Mouse (Mus musculus) urinary bladder, adult 18-20 months (tissue): ENCODE results near the gene Gdpd3.
A peak's percentile ranks its signal among the peaks of the same experiment; 100 is the strongest.

Experiments used
- DNase-seq, 2 experiments: peaks; one replicate each; pipeline ENCODE4 v3.0.0; 2022; ENCODE audit warnings: low spot score in 2 of 2, mixed read lengths in 2 of 2

Gdpd3 gene

DNA sequence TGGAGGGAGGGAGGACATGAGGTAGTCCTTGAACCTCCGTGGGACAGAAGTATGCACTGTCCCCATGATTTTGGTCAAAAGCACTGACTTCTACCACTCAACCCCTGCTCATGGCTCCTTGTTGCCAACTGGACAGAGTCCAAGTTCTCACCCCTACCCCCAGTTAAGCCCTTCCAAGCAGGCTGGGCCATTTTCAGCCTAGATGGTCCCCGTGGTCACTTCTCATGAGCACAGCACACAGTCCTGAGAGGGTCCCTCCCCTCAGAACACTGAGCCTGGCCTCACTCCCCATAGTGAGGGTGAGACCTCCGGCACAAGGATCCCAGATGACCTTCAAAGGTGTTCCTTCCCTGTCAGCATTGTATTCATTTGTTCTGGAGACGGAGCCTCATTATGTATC lies 23.0 kb downstream of the Gdpd3 start:
- no peak for DNase-seq

DNA sequence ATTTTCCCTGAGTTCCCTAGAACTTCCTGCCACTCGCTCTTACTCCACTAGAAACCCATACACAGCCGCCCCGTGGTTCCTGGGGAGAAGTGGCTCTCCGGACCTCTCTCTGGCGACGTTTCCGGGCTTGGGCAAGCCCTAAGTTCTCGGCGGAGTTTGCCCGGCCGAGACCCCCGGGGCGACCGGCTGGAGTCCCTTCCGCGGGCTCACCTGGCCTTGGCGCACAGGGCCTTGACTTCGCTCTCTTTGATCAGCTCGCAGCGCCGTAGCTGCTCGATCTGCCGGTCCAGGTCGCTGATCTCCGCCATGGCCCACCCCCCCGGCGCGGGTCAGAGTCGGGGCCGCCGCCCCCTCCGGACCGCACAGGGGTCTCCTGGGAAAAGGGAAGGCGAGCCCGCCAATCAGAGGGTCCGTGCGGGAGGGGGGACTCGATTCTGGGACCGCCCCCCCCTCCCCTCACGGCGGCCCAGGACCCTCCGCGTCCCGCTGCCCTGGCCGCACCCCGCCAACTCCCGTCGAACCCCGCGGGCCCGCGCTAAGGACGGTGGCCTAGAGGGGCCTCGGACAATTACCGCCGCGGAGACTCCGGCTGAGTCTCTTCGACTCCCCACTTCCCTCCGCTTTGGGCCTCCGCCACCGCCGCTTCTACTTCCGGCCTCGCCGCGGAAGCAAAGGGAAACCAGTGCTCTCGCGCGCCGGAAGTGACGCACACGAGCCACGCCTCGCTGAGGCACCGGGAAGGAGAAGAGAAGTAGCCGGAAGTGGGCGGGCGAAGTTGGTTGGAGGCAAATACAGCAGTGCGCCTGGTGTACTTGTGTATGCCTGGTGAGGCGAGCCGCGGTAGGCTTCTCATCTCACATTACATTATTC lies 26.0 kb downstream of the Gdpd3 start, which contains the start of gene Ppp4c:
Gene Ppp4c, minus strand, starts transcription at position 646 of the 870 bp plus-strand sequence.
- peak; percentile 83 to 93 for DNase-seq

DNA sequence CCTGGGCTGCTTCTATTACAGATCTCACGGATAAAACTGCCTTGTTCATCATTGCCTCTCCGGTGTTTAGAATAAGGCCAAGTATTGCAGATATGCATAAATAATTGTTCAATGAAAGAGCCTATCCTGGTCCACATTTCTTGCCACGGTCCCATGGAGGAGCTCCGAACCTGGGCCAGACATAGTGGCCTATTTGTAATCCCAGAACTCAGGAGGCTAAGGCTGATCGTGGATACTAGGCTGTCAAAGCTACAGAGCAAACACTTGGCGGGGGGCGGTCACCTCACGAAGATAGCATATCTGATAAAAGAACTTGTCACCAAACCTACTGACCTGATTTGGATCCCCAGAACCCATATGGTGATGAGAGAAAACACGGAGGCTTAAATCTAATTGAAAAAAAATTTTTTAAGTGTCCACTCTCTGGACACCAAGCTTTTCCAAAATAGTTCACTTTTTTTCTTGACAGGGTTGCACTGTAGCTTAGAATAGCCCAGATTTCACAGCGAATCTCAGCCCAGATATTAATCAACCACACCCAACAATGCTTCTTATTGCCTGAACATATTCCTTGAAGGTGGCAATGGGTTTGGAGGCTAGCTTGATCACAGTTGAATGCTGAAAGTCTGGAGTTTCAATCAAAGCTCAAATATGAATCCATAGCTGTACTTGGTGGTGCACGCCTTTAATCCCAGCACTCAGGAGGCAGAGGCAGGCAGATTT lies 26.7 kb downstream of the Gdpd3 start:
- no peak for DNase-seq

DNA sequence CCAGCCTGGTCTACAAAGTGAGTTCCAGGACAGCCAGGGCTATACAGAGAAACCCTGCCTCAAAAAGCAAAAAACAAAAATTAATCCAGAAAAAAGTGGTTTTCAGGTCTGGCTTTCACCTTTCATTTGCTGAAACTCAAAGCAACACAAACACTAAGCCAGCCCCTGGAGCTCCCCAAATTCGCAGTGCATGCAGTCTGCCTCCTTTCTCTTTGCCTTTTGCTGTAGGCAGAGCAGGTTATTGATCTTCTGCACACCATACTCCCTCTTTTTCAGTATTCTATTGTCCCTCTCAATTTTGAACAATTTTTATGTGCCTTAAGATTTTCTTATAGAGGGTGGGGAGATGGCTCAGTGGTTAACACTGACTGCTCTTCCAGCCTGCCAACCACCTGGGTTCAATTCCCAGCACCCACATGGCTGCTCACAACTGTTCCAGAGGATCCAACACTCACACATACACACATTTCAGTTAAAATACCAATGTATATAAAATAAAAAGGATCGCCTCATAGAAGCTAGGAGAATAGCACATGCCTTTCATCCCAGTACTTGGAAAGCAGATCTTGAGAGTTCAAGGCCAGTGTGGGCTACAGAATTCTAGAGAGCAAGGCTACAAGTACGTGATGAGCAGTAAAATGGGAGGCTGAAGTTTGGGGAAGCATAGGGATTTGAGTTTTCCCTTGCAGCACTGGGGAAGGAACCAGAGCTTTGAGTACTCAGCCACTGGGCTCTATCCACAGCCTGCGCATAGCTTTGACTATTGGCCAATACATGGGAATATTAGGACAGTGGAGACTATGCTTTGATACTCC lies 27.5 kb downstream of the Gdpd3 start:
- no peak for DNase-seq

DNA sequence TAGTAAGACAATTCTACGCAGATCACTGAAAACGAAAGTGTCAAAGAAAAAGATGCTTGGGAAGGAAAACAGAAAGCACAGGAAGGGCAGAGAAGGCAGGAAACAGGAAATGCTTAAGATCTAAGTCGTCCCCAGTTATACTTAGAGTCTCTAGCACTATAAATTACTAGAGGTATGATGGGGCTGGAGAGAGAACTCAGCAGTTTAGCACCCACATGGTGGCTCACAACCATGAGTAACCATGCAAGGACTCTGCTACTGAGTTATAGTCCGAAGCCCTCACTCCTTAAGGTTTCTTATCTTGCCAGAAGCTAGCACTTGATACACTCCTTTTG lies 28.1 kb downstream of the Gdpd3 start:
- no peak for DNase-seq

DNA sequence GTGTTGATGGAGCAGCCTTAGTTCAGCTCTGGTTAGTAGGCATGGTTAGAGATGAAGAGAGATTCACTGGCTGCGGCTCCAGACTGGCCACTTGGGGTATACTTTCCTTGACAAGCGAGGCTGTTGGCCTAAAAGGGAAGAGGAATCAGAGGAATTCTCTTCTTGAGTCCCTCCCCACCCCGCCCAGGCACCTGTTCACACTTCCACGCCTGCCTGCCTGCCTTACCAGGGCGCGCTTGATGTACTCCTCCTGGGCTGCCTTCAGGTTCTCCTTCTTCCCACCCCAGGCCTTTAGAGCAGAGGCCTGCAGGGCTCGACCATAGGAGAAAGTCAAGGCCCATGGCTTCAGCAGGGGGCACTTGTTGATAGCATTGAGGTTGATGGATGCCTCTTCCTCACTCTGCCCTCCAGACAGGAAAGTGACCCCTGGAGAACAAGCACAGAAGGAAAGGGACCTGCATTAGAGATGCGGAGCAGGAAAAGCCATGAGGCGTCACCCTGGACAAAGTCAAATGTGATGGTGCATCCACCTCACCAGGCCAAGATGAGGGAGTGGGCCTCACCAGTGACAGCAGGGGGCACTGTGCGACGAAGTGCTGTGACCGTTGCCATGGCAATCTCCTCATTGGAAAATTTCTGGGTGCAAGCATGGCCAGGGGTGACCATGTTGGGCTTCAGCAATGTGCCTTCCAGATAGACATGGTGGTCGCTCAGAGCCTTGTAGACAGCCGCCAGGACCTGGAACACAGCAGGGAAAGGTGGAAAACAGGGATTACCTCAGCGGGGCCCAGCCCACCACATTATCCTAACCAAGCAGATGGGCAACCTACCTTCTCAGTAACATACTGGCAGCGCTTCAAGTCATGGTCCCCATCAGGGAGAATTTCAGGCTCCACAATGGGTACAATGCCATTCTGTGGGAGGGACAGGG lies 29.5 kb downstream of the Gdpd3 start:
- no peak for DNase-seq

DNA sequence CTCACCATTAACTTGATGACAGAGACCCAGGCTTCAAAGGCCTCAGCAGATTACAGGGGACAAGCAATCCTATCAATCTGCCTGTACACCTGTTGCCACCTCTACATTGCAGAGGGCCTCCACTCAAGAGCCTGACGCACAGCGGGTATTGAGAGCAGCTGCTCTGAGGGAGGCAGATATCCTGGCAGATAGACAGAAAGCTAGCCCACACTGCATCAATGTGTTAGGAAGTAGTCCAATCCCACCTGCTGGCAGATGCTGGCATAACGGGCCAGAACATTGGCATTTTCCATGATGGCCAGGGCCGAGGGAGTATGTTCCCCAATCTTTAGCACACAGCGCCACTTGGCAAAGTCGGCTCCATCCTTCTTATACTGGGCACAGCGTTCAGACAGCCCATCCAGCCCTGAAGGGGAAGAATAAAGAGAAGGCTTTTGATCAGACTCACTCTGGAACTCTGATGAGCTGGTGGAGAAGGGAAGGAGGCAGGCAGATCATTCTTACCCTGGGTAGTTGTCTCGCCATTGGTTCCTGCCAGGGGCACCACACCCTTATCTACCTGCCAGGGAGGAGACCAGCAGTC lies 30.3 kb downstream of the Gdpd3 start:
- DNase-seq: no peak

DNA sequence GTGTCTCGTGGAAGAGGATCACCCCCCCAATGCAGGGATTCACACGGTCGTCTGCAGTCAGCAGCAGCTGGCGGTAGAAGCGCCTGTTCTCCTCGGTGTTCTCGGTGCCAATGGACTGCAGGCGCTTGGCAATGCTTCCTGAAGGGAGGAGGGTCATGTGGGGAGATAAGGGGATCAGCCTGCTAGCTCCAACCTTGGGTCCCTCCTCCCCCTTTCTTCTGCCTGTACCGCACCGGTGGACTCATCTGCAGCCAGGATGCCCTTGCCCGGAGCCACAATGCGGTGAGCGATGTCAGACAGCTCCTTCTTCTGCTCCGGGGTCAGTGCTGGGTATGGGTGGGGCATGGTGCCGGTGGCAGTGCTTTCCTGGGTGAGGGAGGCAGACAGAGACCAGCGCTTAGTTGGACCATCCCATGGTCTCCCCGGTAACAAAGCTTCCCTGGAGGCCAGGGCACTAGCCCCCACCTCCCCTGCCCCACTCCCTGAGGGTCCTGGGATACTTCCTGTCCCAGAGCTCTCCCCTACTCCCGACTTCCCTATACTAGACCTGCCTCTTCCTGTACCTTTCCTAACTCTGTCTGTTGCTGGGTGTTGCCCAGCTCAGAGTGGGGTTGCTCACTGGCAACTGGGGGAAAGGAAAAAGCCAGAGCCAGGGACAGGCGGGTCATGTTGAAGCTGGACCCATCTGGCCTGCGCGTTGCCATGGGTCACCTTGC lies 31.4 kb downstream of the Gdpd3 start, which contains the start of gene Fam57b:
Gene Fam57b, plus strand, starts transcription at position 258 of the 716 bp plus-strand sequence.
- peak in 1 of 2 experiments; percentile 35 for DNase-seq

DNA sequence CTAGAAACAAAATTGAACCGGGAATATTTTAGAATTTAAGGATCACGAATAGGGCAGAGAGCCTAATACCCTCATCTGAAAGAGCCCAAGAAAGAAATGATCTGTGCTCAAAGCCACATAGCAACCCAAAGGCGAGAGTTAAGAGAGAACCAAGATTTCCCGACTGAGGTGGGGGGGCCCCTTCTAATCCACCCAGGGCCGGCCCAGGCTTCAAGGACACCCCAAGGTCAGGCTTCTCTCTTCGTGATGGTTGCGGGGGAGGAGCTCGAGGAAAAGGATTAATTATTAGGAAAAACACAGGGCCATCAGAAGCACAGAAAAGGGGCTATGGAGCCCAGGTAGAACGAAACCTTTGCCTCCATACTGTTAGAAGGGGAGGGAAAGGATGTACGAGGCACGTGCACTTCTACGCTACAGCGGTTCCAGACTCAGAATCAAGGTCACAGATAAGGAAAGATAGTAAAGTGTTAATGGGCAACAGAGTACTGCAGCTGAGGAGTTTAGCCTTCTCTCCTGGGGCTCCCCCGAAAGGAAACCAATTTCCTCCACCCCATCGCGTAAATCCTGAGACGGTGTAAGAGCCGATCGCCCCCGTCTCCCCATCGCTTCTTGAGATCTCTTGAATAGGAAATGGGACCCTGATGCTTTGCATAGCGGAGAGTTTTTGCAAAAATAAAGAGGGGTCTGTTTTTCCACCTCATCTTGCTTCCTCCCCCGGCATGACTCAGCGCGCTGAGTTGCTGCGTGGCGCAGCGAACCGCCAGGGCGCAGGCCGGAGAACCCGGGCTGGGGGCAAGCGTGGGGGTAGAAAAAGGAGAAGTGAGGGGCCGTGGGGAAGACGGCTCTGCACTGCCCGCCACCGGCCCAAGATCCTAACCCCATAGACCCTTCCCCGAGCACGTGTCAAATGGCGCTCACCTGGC lies 32.3 kb downstream of the Gdpd3 start:
- no peak for DNase-seq

DNA sequence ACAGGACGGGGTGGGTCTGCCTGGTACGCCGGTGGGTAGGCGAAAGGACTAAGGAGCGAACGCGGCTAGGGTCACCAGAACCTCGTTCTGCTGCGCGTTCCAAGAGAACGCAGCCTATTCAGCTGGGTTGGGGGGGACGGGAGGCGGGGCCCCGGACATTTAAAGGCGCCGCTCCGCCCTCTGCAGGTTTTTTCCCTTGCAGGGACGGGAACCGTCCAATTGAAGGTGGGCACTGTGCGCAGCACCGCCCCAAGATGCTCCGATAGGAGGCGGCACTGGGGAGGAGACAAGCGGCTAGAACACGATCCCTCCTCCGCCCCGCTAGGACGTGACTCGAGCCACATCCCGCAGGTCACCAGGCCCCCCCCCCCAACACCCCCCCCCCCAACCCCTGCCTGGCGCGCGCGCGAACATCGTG lies 32.9 kb downstream of the Gdpd3 start:
- peak; percentile 84 to 98 for DNase-seq

DNA sequence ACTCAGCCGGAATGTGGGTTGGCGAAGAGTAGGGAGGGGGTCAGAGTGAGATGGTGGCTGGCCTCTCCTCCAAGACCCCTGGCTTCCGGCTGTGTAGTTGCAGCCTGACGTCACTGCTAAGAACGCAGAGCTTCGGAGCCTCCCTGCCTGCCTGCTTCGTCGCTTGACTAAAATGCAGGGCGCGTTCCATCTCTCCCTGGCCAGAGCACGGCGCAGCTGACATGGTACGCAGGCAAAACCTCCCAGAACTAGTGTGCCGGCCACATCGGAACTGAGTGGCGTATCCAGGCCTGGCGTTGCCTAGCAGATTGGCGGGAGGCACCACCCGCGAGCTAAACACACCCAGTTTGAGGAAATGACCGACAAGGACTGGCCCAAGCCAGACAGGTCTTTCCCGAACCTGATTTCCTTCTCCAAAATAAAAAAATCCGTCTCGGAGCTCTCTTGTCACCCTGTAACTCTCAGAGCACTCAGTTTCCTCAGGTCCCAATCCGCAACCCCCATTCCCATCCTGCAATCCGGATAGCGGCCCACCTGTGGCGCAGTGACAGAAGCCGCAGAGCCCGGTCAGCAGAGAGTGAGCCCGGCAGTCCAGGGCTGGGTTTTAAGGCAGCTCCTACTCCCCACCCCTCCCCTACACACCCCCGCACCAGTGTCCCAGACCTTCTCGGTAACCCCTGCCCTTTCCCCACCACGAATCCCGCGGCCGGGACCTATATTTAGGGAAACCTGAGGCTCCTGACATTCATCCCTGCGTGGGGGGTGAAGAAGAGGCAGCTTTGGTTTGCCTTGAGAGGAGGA lies 33.5 kb downstream of the Gdpd3 start:
- peak in 1 of 2 experiments; percentile 74 for DNase-seq

DNA sequence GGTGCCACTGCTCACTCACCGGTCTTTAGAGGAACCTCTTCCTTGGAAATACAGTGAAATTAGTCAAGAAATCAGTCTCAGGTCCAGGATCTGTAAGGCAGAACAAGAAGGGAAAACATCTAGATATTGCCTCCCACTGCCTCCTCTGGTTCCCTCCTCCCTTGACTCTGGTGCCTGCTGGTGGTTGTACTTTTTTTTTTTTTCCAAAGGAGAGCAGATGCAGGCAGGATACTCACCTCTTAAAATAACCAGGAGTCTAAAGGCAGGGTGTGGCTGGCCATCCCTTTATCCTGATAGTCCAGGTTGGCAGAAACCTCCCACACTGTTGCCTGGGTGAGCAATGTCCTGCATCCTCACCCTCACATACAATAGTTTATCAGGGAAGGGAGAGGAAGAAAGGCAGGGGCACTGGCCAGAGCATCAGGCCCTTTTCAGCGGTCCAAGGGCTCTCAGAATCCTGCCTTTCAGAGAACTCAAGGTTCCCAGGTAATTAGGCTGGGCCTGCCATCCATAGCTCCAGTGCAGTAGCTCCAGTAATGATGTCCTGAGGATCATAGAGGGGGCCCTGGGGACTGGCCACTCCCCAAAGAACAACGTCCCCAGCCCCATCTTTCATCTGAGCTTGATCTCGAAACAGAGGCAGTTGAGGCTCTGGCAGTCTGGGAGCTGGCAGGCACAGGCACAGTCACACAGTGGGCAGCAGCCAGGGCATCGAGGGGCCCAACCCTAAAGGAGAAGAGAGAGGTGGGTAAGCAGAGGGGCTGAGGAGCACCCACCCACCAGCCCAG lies 34.3 kb downstream of the Gdpd3 start:
- DNase-seq: no peak

DNA sequence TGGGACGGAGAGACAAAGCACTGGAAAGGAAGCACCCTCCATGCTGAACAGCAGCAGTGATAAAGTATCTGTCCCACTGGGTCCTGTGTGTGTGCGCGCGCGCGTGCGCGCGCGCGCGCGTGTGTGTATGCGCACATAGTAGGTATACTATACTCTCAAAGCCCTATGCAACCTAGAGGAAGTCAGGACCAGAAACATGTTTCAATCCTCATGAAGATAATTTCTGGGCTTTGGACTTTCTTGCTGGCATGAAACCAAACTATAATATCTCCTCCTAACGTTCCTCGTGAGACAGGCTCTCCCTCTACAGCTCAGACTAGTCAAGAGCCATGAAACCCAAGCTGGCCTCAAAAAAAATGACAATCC lies 34.9 kb downstream of the Gdpd3 start:
- DNase-seq: no peak

DNA sequence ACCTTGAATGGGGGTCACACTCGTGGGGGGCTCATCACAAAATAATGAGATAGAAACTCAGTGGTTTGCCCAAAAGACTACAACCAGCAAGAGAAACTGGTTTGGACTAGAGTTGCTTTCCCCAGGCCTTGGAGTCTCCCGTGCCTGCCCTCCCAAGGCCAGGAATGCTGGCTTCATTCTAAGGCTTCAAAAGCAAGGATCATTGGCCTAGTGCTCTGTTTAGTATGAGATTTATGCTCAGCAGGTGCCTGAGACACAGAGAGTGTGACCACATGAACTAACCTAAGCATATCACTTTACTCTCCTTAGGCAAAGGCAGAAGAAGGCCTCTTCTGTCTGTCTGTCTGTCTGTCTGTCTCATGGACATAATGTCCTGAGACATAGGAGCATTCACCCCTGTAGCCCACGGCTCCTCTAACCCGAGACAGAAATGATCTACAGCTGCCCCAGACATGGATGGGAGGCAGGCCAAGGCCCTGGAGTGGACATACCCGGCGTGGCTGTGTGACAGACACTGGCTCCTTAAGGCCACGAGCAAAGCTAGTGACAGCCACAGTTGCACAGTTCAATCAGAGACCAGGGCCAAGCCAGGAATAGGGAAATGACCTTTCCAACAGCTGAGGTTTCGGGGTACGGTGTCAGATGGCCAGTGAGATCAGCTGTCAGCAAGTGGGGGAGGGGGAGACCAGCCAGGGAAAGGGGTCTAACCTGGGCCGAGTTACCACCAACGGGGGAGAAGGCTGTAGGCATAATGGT lies 36.2 kb downstream of the Gdpd3 start:
- DNase-seq: no peak

DNA sequence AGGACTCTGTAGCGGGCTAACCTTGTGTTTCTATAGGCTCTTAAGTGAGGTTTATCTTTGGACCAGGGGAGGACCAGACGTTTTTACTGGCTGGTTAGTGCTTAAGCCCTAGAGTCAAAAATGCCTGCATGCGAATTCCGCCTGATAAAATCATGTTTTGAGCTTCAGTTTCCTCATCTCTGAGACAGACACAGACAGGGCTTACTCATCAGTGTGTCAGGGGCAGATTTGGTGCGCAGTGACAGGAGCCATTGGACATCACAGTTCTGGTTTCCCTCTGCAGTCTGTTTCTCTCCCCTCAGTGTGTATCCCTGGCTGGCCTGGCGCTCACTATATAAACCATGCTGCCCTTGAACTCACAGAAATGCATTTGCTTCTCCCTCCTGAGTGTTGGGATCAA lies 37.0 kb downstream of the Gdpd3 start:
- no peak for DNase-seq

DNA sequence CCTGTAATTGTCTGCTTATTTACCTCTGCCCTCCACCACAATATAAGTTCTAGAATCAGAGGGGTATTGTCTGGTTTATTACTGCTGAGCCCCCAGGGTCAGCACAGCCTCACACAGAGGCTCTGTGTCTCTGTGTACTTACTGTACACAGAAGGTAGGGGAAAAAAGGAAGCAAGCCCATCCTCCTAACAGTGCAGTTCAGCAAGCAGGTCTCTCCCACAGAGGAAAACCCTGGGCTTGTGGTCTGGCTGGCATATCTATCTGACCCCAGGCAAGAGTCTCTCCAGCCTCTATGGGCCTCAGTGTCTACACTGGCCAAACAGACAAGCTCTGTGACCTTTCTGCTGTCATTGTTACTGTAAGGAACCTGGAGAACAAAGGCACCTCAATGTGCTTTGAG lies 37.6 kb downstream of the Gdpd3 start:
- no peak for DNase-seq

DNA sequence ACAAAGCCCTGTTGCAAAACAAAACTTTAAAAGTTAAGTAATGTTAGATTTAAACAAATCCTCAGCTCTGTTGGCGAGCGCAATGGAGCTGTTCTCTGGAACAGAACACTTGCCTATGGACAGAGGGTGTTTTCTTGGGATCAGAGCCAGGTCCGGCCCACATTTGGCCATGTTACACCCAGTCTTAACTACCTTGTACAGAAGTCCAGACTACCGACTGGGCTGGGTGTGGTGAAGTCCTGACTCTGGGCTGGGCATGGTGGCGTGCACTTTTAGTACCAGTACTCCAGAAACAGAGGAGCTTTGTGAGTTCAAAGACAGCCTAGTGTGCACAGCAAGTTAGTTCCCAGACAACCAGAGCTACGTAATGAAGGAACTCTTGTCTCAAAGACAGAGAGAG lies 40.8 kb downstream of the Gdpd3 start:
- no peak for DNase-seq
